Mouse (Mus musculus) MEL (cell line): Measurements from ENCODE around the gene Gm5136. TPM values are rescaled to one million over a fixed set of nuclear protein-coding genes. Genes with fewer than 3 reads are reported as not detected.

Experiments used
- DNase-seq: peaks from one replicate; pipeline ENCODE4 v3.0.0; 2011; ENCODE audit warnings: low read depth, low spot score
- H3K27ac ChIP-seq: 2 replicates; pipeline ENCODE4 v1.5.1; 2012; ENCODE audit warnings: low read depth, mild to moderate bottlenecking, control low read depth, low read length, moderate library complexity; ENCODE audit not compliant: control insufficient read depth
- H3K27me3 ChIP-seq, 2 experiments: fragments of 150-350 bp in 1 of 2; sonication (generic) in 1 of 2; 2 replicates each; pipeline ENCODE4 v1.6.1; 2012; ENCODE audit warnings: low read length in 2 of 2, mild to moderate bottlenecking in 2 of 2, improper control_type of control experiment in 1 of 2, moderate library complexity in 1 of 2; ENCODE audit not compliant: insufficient read depth in 2 of 2, control insufficient read depth in 1 of 2
- H3K36me3 ChIP-seq, 2 experiments: 2 replicates each; pipeline ENCODE4 v1.6.1; 2012 to 2014; ENCODE audit warnings: low read length in 2 of 2, improper control_type of control experiment in 1 of 2, inconsistent platforms in 1 of 2, mild to moderate bottlenecking in 1 of 2; ENCODE audit not compliant: insufficient read depth in 2 of 2, control insufficient read depth in 1 of 2
- H3K4me1 ChIP-seq, 2 experiments: fragments of 150-350 bp in 1 of 2; sonication (generic) in 1 of 2; 2 replicates each; pipeline ENCODE4 v1.6.1; 2012; ENCODE audit warnings: low read length in 2 of 2, improper control_type of control experiment in 1 of 2, mild to moderate bottlenecking in 1 of 2; ENCODE audit not compliant: insufficient read depth in 2 of 2, control insufficient read depth in 1 of 2
- H3K4me3 ChIP-seq, 2 experiments: fragments of 150-350 bp in 1 of 2; sonication (generic) in 1 of 2; 2 replicates each; pipeline ENCODE4 v1.5.1; 2012; ENCODE audit warnings: low read depth in 2 of 2, low read length in 2 of 2, mild to moderate bottlenecking in 2 of 2, moderate library complexity in 2 of 2, control low read depth in 1 of 2, improper control_type of control experiment in 1 of 2; ENCODE audit not compliant: control insufficient read depth in 1 of 2, insufficient read depth in 1 of 2
- H3K79me2 ChIP-seq: 2 replicates; pipeline ENCODE4 v1.6.1; 2012; ENCODE audit warnings: mild to moderate bottlenecking, low read length, moderate library complexity; ENCODE audit not compliant: control insufficient read depth, poor library complexity, insufficient read depth
- H3K9ac ChIP-seq: 2 replicates; pipeline ENCODE4 v1.6.1; 2012; ENCODE audit warnings: low read depth, mild to moderate bottlenecking, control low read depth, low read length, moderate library complexity; ENCODE audit not compliant: control insufficient read depth, poor library complexity, severe bottlenecking
- H3K9me3 ChIP-seq: fragments of 150-350 bp; sonication (generic); replicated peaks from 2 replicates; pipeline ENCODE4 v1.6.1; 2012; ENCODE audit warnings: mild to moderate bottlenecking, low read length, improper control_type of control experiment, moderate library complexity; ENCODE audit not compliant: insufficient read depth
- BHLHE40 ChIP-seq: IDR thresholded peaks from 2 replicates; pipeline ENCODE4 v1.6.1; 2012; ENCODE audit warnings: low read depth, mild to moderate bottlenecking, inconsistent platforms, low read length, improper control_type of control experiment, borderline replicate concordance
- CHD1 ChIP-seq: IDR thresholded peaks from 2 replicates; pipeline ENCODE4 v1.6.1; 2012; ENCODE audit warnings: low read depth, mild to moderate bottlenecking, inconsistent platforms, low read length, improper control_type of control experiment
- CHD2 ChIP-seq: IDR thresholded peaks from 2 replicates; pipeline ENCODE4 v1.6.1; 2011; ENCODE audit warnings: low read length, improper control_type of control experiment
- E2F4 ChIP-seq: IDR thresholded peaks from 2 replicates; pipeline ENCODE4 v1.6.1; 2011; ENCODE audit warnings: low read depth, low read length, improper control_type of control experiment, borderline replicate concordance
- ELF1 ChIP-seq: IDR thresholded peaks from 2 replicates; pipeline ENCODE4 v1.6.1; 2014; ENCODE audit warnings: low read depth, mild to moderate bottlenecking, inconsistent platforms, low read length, improper control_type of control experiment, moderate library complexity
- EP300 ChIP-seq, 2 experiments: IDR thresholded peaks; 2 replicates each; pipeline ENCODE4 v1.6.1; 2011; ENCODE audit warnings: improper control_type of control experiment in 2 of 2, low read length in 2 of 2, low read depth in 1 of 2, mild to moderate bottlenecking in 1 of 2
- GATA1 ChIP-seq: IDR thresholded peaks from 2 replicates; pipeline ENCODE4 v1.6.1; 2011; ENCODE audit warnings: low read depth, low read length, improper control_type of control experiment
- HCFC1 ChIP-seq: IDR thresholded peaks from 2 replicates; pipeline ENCODE4 v1.6.1; 2012; ENCODE audit warnings: low read depth, mild to moderate bottlenecking, inconsistent platforms, low read length, improper control_type of control experiment, moderate library complexity
- JUND ChIP-seq: IDR thresholded peaks from 2 replicates; pipeline ENCODE4 v1.6.1; 2011; ENCODE audit warnings: low read depth, mild to moderate bottlenecking, improper control_type of control experiment, low read length
- KAT2A ChIP-seq: conservative IDR thresholded peaks from 2 replicates; pipeline ENCODE4 v1.6.1; 2012; ENCODE audit warnings: low read depth, low read length, improper control_type of control experiment, inconsistent platforms
- MAX ChIP-seq: IDR thresholded peaks from 2 replicates; pipeline ENCODE4 v1.6.1; 2011; ENCODE audit warnings: low read length, improper control_type of control experiment
- MXI1 ChIP-seq: IDR thresholded peaks from 2 replicates; pipeline ENCODE4 v1.6.1; 2011; ENCODE audit warnings: mild to moderate bottlenecking, low read depth, low read length, improper control_type of control experiment
- MYC ChIP-seq: IDR thresholded peaks from 2 replicates; pipeline ENCODE4 v1.6.1; 2011; ENCODE audit warnings: low read depth, mild to moderate bottlenecking, low read length, improper control_type of control experiment, moderate library complexity
- NELFE ChIP-seq: IDR thresholded peaks from 2 replicates; pipeline ENCODE4 v1.6.1; 2011; ENCODE audit warnings: low read depth, low read length, improper control_type of control experiment
- POLR2AphosphoS2 ChIP-seq: IDR thresholded peaks from 2 replicates; pipeline ENCODE4 v1.6.1; 2011; ENCODE audit warnings: low read length, improper control_type of control experiment
- SIN3A ChIP-seq: IDR thresholded peaks from 2 replicates; pipeline ENCODE4 v1.6.1; 2012; ENCODE audit warnings: low read length, improper control_type of control experiment, inconsistent platforms
- SMC3 ChIP-seq: IDR thresholded peaks from 2 replicates; pipeline ENCODE4 v1.6.1; 2011; ENCODE audit warnings: low read depth, low read length, improper control_type of control experiment
- TAL1 ChIP-seq: IDR thresholded peaks from 2 replicates; pipeline ENCODE4 v1.6.1; 2012; ENCODE audit warnings: mild to moderate bottlenecking, inconsistent platforms, low read length, moderate library complexity, mixed read lengths
- TCF12 ChIP-seq: IDR thresholded peaks from 2 replicates; pipeline ENCODE4 v1.6.1; 2014; ENCODE audit warnings: low read depth, mild to moderate bottlenecking, inconsistent platforms, low read length, improper control_type of control experiment, moderate library complexity
- UBTF ChIP-seq: IDR thresholded peaks from 2 replicates; pipeline ENCODE4 v1.6.1; 2012; ENCODE audit warnings: low read depth, mild to moderate bottlenecking, inconsistent platforms, low read length, improper control_type of control experiment, moderate library complexity, borderline replicate concordance; ENCODE audit not compliant: insufficient read depth
- USF1 ChIP-seq: IDR thresholded peaks from 2 replicates; pipeline ENCODE4 v1.6.1; 2014; ENCODE audit warnings: low read depth, mild to moderate bottlenecking, inconsistent platforms, low read length, improper control_type of control experiment, moderate library complexity
- USF2 ChIP-seq, 2 experiments: IDR thresholded peaks; 2 replicates each; pipeline ENCODE4 v1.6.1; 2011 to 2012; ENCODE audit warnings: improper control_type of control experiment in 2 of 2, low read length in 2 of 2, borderline replicate concordance in 1 of 2, inconsistent platforms in 1 of 2, low read depth in 1 of 2, mild to moderate bottlenecking in 1 of 2; ENCODE audit not compliant: insufficient read depth in 1 of 2
- ZC3H11A ChIP-seq: IDR thresholded peaks from 2 replicates; pipeline ENCODE4 v1.6.1; 2012; ENCODE audit warnings: low read depth, mild to moderate bottlenecking, inconsistent platforms, low read length, improper control_type of control experiment
- ZKSCAN1 ChIP-seq: IDR thresholded peaks from 2 replicates; pipeline ENCODE4 v1.6.1; 2012; ENCODE audit warnings: low read depth, mild to moderate bottlenecking, inconsistent platforms, low read length, improper control_type of control experiment, moderate library complexity
- polyA plus RNA-seq, 2 experiments: library from polyadenylated mRNA; stranded (reverse) in 1 of 2; unstranded in 1 of 2; fragments of >175 nt in 1 of 2; fragments of >200 nt in 1 of 2; gene quantifications; 2 replicates each; pipeline versions ENCODE4 v1.2.1 to v1.2.4; 2012; ENCODE audit warnings: low replicate concordance in 2 of 2, low read depth in 1 of 2; ENCODE audit not compliant: insufficient read length in 2 of 2, insufficient read depth in 1 of 2, missing spikeins in 1 of 2
- total RNA-seq: library from RNA; depleted of rRNA; stranded (reverse); fragments of 300-350 nt; gene quantifications from 2 replicates; pipeline ENCODE4 v1.2.3, GENCODE M21; 2012

The Gm5136 gene
- total and polyA plus RNA-seq, 3 experiments = not detected

DNA sequence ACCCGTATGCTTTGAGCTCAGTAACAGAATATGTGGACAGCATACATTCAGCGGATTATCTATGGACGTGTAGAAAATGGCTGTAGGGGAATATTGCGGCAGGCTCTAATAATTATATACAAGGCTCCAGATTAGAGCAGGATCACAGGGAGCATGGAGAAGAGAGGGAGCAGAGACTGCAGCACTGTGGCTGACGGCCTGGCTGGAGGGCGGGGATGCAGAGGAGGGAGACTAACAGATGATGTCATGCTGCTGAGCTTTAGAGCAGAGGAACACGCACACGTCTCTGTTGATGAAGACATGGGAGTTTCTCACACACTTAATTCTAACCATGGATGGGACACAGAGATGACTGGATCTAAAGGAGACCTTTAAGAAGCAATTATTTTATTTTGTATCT is 22.9 kb downstream of the Gm5136 start:
- H3K9ac ChIP-seq = no peak overlapping the region
- DNase-seq = no peak
- no peak overlapping the region for H3K27ac ChIP-seq
- H3K79me2 ChIP-seq = no peaks in the 10 kb centered on the region
- H3K36me3 ChIP-seq = no peaks in the 10 kb centered on the region
- no peaks in the 10 kb centered on the region for H3K9me3 ChIP-seq
- H3K27me3 ChIP-seq = no peaks in the 10 kb centered on the region
- TF ChIP-seq HCFC1 (no peak), POLR2AphosphoS2 (no peak), CHD1 (no peak), BHLHE40 (no peak), JUND (no peak)
- H3K4me3 ChIP-seq = no peak overlapping the region
- H3K4me1 ChIP-seq = no peaks in the 10 kb centered on the region

DNA sequence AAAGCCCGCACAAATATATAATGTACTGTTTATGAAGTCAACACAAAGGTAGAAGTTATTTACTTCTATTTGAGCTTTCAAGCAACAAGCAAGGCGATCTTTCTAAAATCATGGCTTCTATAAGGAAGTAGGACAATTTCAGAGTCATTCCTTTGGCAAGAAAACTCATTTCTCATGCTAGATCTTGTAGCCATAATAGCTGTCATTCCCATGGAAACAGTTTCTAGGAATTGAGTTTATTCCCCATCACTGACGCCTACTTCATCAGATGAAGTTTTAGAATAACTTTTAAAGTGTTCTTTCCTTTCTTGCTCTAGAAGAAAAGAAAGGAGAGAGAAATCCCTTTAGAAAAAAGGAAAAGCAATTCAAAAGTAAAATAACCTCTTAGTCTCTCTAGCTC is 31.0 kb downstream of the Gm5136 start:
- TF ChIP-seq ZC3H11A (no peak), JUND (no peak), NELFE (no peak), MAX (no peak), CHD1 (no peak), TAL1 (no peak), TCF12 (no peak), GATA1 (no peak), E2F4 (no peak), CHD2 (no peak), MXI1 (no peak)
- Histone ChIP-seq H3K9me3 (no peaks in the 10 kb centered on the region), H3K27ac (no peak overlapping the region), H3K4me1 (no peaks in the 10 kb centered on the region), H3K9ac (no peak overlapping the region), H3K79me2 (no peaks in the 10 kb centered on the region), H3K4me3 (no peak overlapping the region), H3K27me3 (no peaks in the 10 kb centered on the region), H3K36me3 (no peaks in the 10 kb centered on the region)
- no peak for DNase-seq

DNA sequence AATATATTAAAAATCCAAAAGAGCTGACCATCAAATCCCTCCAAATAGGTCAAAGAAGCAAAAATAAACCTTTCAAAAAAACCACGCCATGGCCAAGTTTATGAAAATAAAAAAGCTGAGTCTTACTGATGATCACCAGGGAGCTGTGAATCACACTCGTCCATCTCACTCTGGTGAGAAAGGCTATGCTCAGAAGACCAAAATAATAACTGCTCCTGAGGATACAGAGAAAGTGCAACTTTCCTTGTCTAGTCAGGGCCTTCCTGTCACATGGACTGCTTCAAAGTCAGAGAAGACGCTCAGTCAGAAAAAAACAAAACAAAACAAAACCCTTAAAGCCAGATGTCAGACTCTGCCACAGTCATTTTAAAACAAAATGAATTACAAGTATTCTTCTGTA is 39.7 kb downstream of the Gm5136 start:
- H3K4me1 ChIP-seq = no peaks in the 10 kb centered on the region
- no peak overlapping the region for H3K4me3 ChIP-seq
- H3K27ac ChIP-seq = no peak overlapping the region
- no peak for DNase-seq
- H3K36me3 ChIP-seq = no peaks in the 10 kb centered on the region
- H3K9ac ChIP-seq = no peak overlapping the region
- no peak for TF ChIP-seq USF2 (IDR thresholded peaks at IDR 0.05; ENCODE audit: borderline replicate concordance in 1 of 2, insufficient read depth in 1 of 2, low read depth in 1 of 2, low read length in 2 of 2)
- TF ChIP-seq SIN3A = no peak
- no peak for TF ChIP-seq EP300 (IDR thresholded peaks at IDR 0.05; ENCODE audit: low read depth in 1 of 2, low read length in 2 of 2)
- no peak for TF ChIP-seq UBTF
- no peak for TF ChIP-seq GATA1
- no peak for TF ChIP-seq USF1
- TF ChIP-seq ZKSCAN1 = no peak
- TF ChIP-seq ELF1 = no peak
- no peak for TF ChIP-seq HCFC1
- TF ChIP-seq E2F4 = no peak
- TF ChIP-seq SMC3 = no peak
- TF ChIP-seq KAT2A = no peak
- no peak for TF ChIP-seq CHD1
- no peak for TF ChIP-seq MYC
- no peaks in the 10 kb centered on the region for H3K27me3 ChIP-seq
- H3K9me3 ChIP-seq = no peaks in the 10 kb centered on the region
- H3K79me2 ChIP-seq = no peaks in the 10 kb centered on the region
